Mouse (Mus musculus) erythroid progenitor cell, adult 5-6 weeks (primary cell): ENCODE results near the gene Tm9sf2. TPM values are rescaled to one million over a fixed set of nuclear protein-coding genes. Genes with fewer than 3 reads are reported as not detected.

ENCODE experiments used
- total RNA-seq, 2 experiments: library from RNA; stranded (forward) in 1 of 2; stranded (reverse) in 1 of 2; fragments of 150-400 nt in 1 of 2; fragments of 186-747, 209-891 nt in 1 of 2; gene quantifications; 2 replicates each; pipeline versions ENCODE4 v1.2.3 to v1.2.4; 2015 to 2017; ENCODE audit warnings: low replicate concordance in 2 of 2

Gene Tm9sf2
- total RNA-seq, 2 experiments from 2014 or later = 45.1 to 62.5 TPM

Other genes starting within 250 kb of the Tm9sf2 start
- gene Ubac2, start 228.4 kb upstream of the Tm9sf2 start, total RNA-seq (2015; ENCODE audit: low replicate concordance) = 8.4 and 23.4 TPM in 2 replicates
- 6.2 and 6.4 TPM in 2 replicates for gene Ubac2, start 228.4 kb upstream of the Tm9sf2 start, total RNA-seq (2017; ENCODE audit: low replicate concordance)
- 4.0 TPM in 1 of 2 replicates, not detected in the other for gene Gpr18, start 191.3 kb upstream of the Tm9sf2 start, total RNA-seq (2015; ENCODE audit: low replicate concordance)
- 0.64 and 2.9 TPM in 2 replicates for gene Gpr18, start 191.3 kb upstream of the Tm9sf2 start, total RNA-seq (2017; ENCODE audit: low replicate concordance)
- 2.5 and 4.3 TPM in 2 replicates for gene Gpr183, start 141.8 kb upstream of the Tm9sf2 start, total RNA-seq (2015; ENCODE audit: low replicate concordance)
- 1.2 and 1.5 TPM in 2 replicates for gene Gpr183, start 141.8 kb upstream of the Tm9sf2 start, total RNA-seq (2017; ENCODE audit: low replicate concordance)
- not detected in 2 replicates for gene Timm8a2, start 72.4 kb upstream of the Tm9sf2 start, total RNA-seq (2015; ENCODE audit: low replicate concordance)
- not detected in 2 replicates for gene Timm8a2, start 72.4 kb upstream of the Tm9sf2 start, total RNA-seq (2017; ENCODE audit: low replicate concordance)
- gene Clybl, start 74.7 kb downstream of the Tm9sf2 start, total RNA-seq (2015; ENCODE audit: low replicate concordance) = 23.5 and 31.4 TPM in 2 replicates
- gene Clybl, start 74.7 kb downstream of the Tm9sf2 start, total RNA-seq (2017; ENCODE audit: low replicate concordance) = 13.9 and 15.2 TPM in 2 replicates